Mouse (Mus musculus): ENCODE measurements around the gene Cyb5d1. TPM values are rescaled to one million over a fixed set of nuclear protein-coding genes. Genes with fewer than 3 reads are reported as not detected.

The Cyb5d1 gene
- polyA plus RNA-seq (2012; rRNA removed): 18.8 and 20.3 TPM in 2 replicates

DNA sequence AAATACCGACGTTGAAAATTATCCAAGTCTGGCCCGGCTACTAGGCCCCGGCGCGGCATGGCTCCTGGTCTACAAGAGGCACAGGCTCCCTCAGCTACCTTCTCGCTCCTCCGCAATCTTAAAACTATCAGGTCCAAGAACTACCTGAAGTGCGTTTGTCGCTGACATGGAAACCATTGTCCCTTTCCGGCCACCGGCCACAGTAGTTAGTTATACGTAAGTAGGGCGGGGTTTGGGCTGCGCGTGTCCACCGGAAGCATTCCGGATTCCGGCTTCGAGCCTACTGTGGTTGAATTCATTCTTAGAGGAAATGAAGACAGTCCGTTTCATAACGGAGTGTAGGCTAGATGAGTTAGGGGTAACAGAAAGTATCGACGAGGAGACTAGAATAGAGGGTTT lies at the start of gene Cyb5d1, which contains the start of gene Naa38:
Gene Cyb5d1, minus strand, starts transcription at position 397 of the 399 bp plus-strand sequence.
Gene Naa38, plus strand, starts transcription at position 253 of the 399 bp plus-strand sequence.

DNA sequence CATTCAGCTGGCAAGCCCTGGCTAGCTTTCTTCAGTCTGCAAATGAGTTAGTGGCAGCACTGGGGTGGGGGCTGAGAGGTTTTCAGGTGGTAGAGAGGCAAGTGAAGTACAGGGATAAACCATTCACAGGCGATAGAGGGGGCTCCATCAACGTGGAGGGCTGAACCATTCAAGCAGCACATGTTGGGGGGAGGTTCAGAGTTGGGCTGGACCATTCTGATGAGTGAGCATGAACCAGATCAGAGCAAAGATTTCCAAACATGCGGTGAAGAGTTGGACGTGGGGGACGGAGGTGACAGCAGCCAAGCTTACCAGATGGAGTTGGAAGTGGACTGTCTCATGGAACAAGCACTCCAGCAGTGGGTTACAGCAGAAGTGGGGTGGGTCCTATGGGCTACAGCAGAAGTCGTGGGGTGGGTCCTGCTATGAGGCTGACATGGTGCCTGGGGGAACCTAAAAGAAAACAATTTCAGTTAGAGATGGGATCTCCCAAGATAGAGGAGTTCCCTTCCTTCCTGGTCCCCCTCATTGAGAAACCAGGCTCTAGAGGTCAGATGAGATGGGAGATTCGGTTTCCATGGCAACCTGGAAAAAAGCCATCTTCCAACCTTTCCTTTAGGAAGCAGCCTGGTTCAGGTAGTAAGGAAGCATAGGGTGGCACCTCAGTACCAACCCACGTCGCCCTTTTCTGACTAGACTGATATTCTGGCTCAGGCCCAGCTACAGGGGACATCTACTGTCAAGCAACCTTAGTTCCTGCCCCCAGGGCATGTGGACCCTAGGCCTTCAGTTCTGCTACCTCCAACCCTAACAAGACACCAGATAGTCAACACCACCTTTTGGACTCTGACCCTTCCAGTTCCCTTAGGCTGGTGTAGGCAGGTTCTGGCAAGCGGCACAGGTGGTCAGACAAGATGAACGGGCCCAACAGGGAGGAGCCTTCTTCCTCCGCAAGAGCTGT lies 18.1 kb upstream of the Cyb5d1 start, which contains the start of gene Kdm6b:
Gene Kdm6b, minus strand, starts transcription at position 455 of the 961 bp plus-strand sequence.

DNA sequence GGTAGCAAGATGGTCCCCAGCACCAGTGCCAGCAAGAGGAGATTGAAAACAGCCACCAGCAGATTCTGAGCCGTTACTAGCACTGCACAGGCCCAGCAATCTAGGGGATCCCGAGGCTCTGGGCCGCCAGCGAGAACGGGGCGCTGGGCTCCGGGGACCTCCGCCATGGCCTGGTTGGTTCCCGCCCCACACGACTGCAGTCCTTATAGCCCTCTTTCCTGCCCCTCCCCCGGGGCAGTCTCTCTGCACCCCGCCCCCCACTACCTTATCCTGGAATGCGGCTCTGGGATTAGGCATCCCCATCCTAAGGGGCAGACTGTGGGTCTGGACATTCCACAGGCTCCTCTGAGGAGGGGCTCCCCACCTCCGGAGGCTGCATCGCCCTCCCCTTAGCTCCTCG lies 2.6 kb upstream of the Cyb5d1 start, which contains the start of gene Tmem88:
Gene Tmem88, minus strand, starts transcription at position 176 of the 400 bp plus-strand sequence.

DNA sequence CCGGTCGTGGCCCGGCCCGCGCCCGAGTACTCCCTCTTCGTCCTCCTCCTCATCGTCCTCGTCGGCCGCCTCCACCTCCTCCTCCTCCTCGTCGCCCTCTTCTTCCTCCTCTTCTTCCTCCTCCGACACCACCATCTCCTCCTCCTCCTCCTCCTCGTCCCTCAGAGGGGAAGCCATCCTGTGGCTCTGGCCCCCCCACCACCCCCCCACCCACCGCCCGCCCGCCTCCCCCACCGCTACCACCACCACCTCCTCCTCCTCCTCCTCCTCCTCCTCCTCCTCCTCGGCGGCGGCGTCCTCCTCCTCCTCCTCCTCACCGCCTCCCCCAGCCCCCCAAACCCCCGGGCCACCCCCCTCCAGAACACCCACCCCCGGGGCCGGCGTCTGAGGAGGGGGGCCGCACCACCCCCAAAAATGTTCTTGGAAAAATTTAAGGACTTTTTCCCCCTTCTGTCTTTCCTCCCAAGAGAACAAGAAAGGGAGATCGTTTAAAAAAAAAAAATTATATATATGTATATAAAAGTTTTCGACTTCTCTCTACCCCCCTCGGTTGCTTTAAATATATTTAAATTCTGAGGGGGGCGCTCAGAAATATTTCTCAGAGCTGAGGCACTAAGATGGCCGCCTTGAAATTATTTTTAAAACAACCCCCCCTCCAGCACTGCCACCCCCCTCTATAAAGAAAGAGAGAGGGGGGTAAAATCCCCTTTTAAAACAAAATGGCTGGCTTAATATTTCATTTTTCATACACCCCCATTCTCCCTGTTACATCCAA lies 26.0 kb downstream of the Cyb5d1 start, which contains the start of gene Chd3:
Gene Chd3, minus strand, starts transcription at position 192 of the 775 bp plus-strand sequence.

Other genes starting within 250 kb of the Cyb5d1 start
- 0.18 TPM in 1 of 2 replicates, not detected in the other for gene Alox12b, start 238.6 kb downstream of the Cyb5d1 start, polyA plus RNA-seq (2012; rRNA removed)
- gene Alox8, start 197.8 kb downstream of the Cyb5d1 start, polyA plus RNA-seq (2012; rRNA removed): 0.06 TPM in 1 of 2 replicates, not detected in the other
- 1.6 and 1.8 TPM in 2 replicates for gene Gucy2e, start 158.6 kb downstream of the Cyb5d1 start, polyA plus RNA-seq (2012; rRNA removed)
- gene Cntrob, start 71.9 kb downstream of the Cyb5d1 start, polyA plus RNA-seq (2012; rRNA removed): 11.0 and 12.6 TPM in 2 replicates
- gene Trappc1, start 71.7 kb downstream of the Cyb5d1 start, polyA plus RNA-seq (2012; rRNA removed): 24.4 and 49.0 TPM in 2 replicates
- 20.8 and 21.2 TPM in 2 replicates for gene Kcnab3, start 69.4 kb downstream of the Cyb5d1 start, polyA plus RNA-seq (2012; rRNA removed)
- gene Rnf227, start 55.2 kb downstream of the Cyb5d1 start, polyA plus RNA-seq (2012; rRNA removed): 4.7 and 4.9 TPM in 2 replicates
- gene Chd3, start 26.2 kb downstream of the Cyb5d1 start, polyA plus RNA-seq (2012; rRNA removed): 192 and 199 TPM in 2 replicates
- 297 and 329 TPM in 2 replicates for gene Naa38, start 144 bp downstream of the Cyb5d1 start, polyA plus RNA-seq (2012; rRNA removed)
- gene Tmem88, start 2.6 kb upstream of the Cyb5d1 start, polyA plus RNA-seq (2012; rRNA removed): 62.8 and 66.4 TPM in 2 replicates
- 15.6 and 16.4 TPM in 2 replicates for gene Kdm6b, start 18.0 kb upstream of the Cyb5d1 start, polyA plus RNA-seq (2012; rRNA removed)
- 5.1 and 7.0 TPM in 2 replicates for gene Dnah2, start 153.5 kb upstream of the Cyb5d1 start, polyA plus RNA-seq (2012; rRNA removed)
- 13.1 and 13.5 TPM in 2 replicates for gene Efnb3, start 164.6 kb upstream of the Cyb5d1 start, polyA plus RNA-seq (2012; rRNA removed)
- 18.8 and 25.8 TPM in 2 replicates for gene Wrap53, start 184.6 kb upstream of the Cyb5d1 start, polyA plus RNA-seq (2012; rRNA removed)
- gene Trp53, start 184.7 kb upstream of the Cyb5d1 start, polyA plus RNA-seq (2012; rRNA removed): 145 and 203 TPM in 2 replicates
- gene Atp1b2, start 210.3 kb upstream of the Cyb5d1 start, polyA plus RNA-seq (2012; rRNA removed): 119 and 137 TPM in 2 replicates
- gene Shbg, start 222.3 kb upstream of the Cyb5d1 start, polyA plus RNA-seq (2012; rRNA removed): 5.6 and 7.1 TPM in 2 replicates
- 4.8 and 5.1 TPM in 2 replicates for gene Sat2, start 226.4 kb upstream of the Cyb5d1 start, polyA plus RNA-seq (2012; rRNA removed)
- 68.6 and 73.0 TPM in 2 replicates for gene Fxr2, start 237.4 kb upstream of the Cyb5d1 start, polyA plus RNA-seq (2012; rRNA removed)